Mouse (Mus musculus): ENCODE measurements at regions not wholly inside any gene's neighbourhood (a gene's known extent, or its start where the extent isn't known, plus 50 kb on each side); places are given as distances from the start of the nearest gene placed in this dataset.

DNA sequence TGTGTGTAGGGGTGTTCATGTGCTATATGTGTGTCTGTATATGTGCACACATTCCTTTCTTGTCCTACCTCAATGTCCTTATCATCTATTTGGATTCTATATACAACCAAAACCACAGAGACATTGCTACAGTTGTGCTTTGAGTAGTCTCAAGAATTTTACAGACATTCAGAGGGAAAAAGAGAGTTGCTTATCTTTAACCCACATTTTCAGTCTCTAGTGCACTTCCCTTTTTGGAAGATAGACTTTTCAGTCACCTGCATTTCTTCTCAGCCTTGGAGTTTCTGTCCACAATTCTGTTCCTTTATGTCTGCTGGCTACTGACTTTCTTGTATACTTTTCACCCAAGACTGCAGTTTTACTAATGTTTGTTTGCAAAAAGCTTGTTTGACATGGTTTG, 645.5 kb upstream of the Pkn2 start:
- Histone ChIP-seq H3K4me1 (ENCODE audit: control insufficient read depth in 1 of 2, insufficient read depth in 2 of 2, low read length in 2 of 2) (no peaks in the 10 kb centered on the region), H3K9me3 (replicated peaks; ENCODE audit: insufficient read depth, low read length) (no peaks in the 10 kb centered on the region), H3K9ac (ENCODE audit: control insufficient read depth, low read depth, low read length, poor library complexity, severe bottlenecking) (no peak overlapping the region), H3K27ac (ENCODE audit: control insufficient read depth, low read depth, low read length) (no peak overlapping the region), H3K27me3 (ENCODE audit: control insufficient read depth in 1 of 2, insufficient read depth in 2 of 2, low read length in 2 of 2) (no peaks in the 10 kb centered on the region), H3K36me3 (ENCODE audit: control insufficient read depth in 1 of 2, insufficient read depth in 2 of 2, low read length in 2 of 2) (no peaks in the 10 kb centered on the region), H3K79me2 (ENCODE audit: control insufficient read depth, insufficient read depth, low read length, poor library complexity) (no peaks in the 10 kb centered on the region), H3K4me3 (ENCODE audit: control insufficient read depth in 1 of 2, insufficient read depth in 1 of 2, low read depth in 2 of 2, low read length in 2 of 2) (no peak overlapping the region)
- peak in 1 of 2 experiments; percentile 43; a peak in 1 of 4 replicates for TF ChIP-seq EP300 (IDR thresholded peaks at IDR 0.05; ENCODE audit: low read depth in 1 of 2, low read length in 2 of 2)
- no peak for TF ChIP-seq POLR2AphosphoS2 (IDR thresholded peaks at IDR 0.05; ENCODE audit: low read length)
- 0 out of 2 replicates have a peak, but pooled peaks have one; percentile 28 for TF ChIP-seq GATA1 (IDR thresholded peaks at IDR 0.05; ENCODE audit: low read depth, low read length)
- peak; percentile 37 for DNase-seq (ENCODE audit: low read depth, low spot score)

GRCm38 (mm10) chr3:143512517-143513249, 630.9 kb upstream of the Pkn2 start:
- no peaks in the 10 kb centered on the region for H3K79me2 ChIP-seq (ENCODE audit: control insufficient read depth, insufficient read depth, low read length, poor library complexity)
- no peak for DNase-seq (ENCODE audit: low read depth, low spot score)
- no peaks in the 10 kb centered on the region for H3K4me1 ChIP-seq (ENCODE audit: control insufficient read depth in 1 of 2, insufficient read depth in 2 of 2, low read length in 2 of 2)
- H3K4me3 ChIP-seq (ENCODE audit: control insufficient read depth in 1 of 2, insufficient read depth in 1 of 2, low read depth in 2 of 2, low read length in 2 of 2) = no peak overlapping the region
- TF ChIP-seq CHD2 (IDR thresholded peaks at IDR 0.05; ENCODE audit: low read length) = no peak
- TF ChIP-seq POLR2AphosphoS2 (IDR thresholded peaks at IDR 0.05; ENCODE audit: low read length) = no peak
- no peak for TF ChIP-seq MAX (IDR thresholded peaks at IDR 0.05; ENCODE audit: low read length)
- TF ChIP-seq GABPA (IDR thresholded peaks at IDR 0.05; ENCODE audit: low read depth, low read length) = no peak
- no peak for TF ChIP-seq MAFK (IDR thresholded peaks at IDR 0.05; ENCODE audit: borderline replicate concordance, low read depth, low read length)
- TF ChIP-seq MYC (IDR thresholded peaks at IDR 0.05; ENCODE audit: low read depth, low read length) = no peak
- TF ChIP-seq MXI1 (IDR thresholded peaks at IDR 0.05; ENCODE audit: low read depth, low read length) = no peak
- TF ChIP-seq CTCF (IDR thresholded peaks at IDR 0.05 in 2 of 3, conservative IDR thresholded peaks at IDR 0.05 in 1 of 3; ENCODE audit: control insufficient read depth in 1 of 3, insufficient read depth in 1 of 3, low read depth in 2 of 3, low read length in 3 of 3, poor library complexity in 1 of 3, severe bottlenecking in 1 of 3) = no peak
- no peak for TF ChIP-seq POLR2AphosphoS5 (IDR thresholded peaks at IDR 0.05; ENCODE audit: borderline replicate concordance, low read depth, low read length)
- no peak for TF ChIP-seq USF1 (IDR thresholded peaks at IDR 0.05; ENCODE audit: low read depth, low read length)
- no peak for TF ChIP-seq JUND (IDR thresholded peaks at IDR 0.05; ENCODE audit: low read depth, low read length)
- no peak for TF ChIP-seq TAL1 (IDR thresholded peaks at IDR 0.05; ENCODE audit: low read length)
- no peak for TF ChIP-seq ZKSCAN1 (IDR thresholded peaks at IDR 0.05; ENCODE audit: low read depth, low read length)
- no peak for TF ChIP-seq NRF1 (IDR thresholded peaks at IDR 0.05; ENCODE audit: insufficient read depth, low read depth, low read length, poor library complexity, severe bottlenecking)
- TF ChIP-seq USF2 (IDR thresholded peaks at IDR 0.05; ENCODE audit: borderline replicate concordance in 1 of 2, insufficient read depth in 1 of 2, low read depth in 1 of 2, low read length in 2 of 2) = no peak
- TF ChIP-seq TCF12 (IDR thresholded peaks at IDR 0.05; ENCODE audit: low read depth, low read length) = no peak
- no peak for TF ChIP-seq RAD21 (IDR thresholded peaks at IDR 0.05; ENCODE audit: low read depth, low read length)
- no peak for TF ChIP-seq MYB (IDR thresholded peaks at IDR 0.05; ENCODE audit: low read depth, low read length)
- no peak overlapping the region for H3K9ac ChIP-seq (ENCODE audit: control insufficient read depth, low read depth, low read length, poor library complexity, severe bottlenecking)
- no peak overlapping the region for H3K27ac ChIP-seq (ENCODE audit: control insufficient read depth, low read depth, low read length)
- H3K27me3 ChIP-seq (ENCODE audit: control insufficient read depth in 1 of 2, insufficient read depth in 2 of 2, low read length in 2 of 2) = no peaks in the 10 kb centered on the region
- H3K9me3 ChIP-seq (replicated peaks; ENCODE audit: insufficient read depth, low read length) = no peaks in the 10 kb centered on the region
- H3K36me3 ChIP-seq (ENCODE audit: control insufficient read depth in 1 of 2, insufficient read depth in 2 of 2, low read length in 2 of 2) = no peaks in the 10 kb centered on the region
